Mouse (Mus musculus) midbrain, embryonic 16.5 days (tissue): ENCODE measurements at regions not wholly inside any gene's neighbourhood (a gene's known extent, or its start where the extent isn't known, plus 50 kb on each side); places are given as distances from the start of the nearest gene placed in this dataset.

Experiments
- ATAC-seq: fragments of 200-750 bp; cut with Nextera tagmentation; 2 replicates; pipeline ENCODE4 v1.8.0; 2017; ENCODE audit warnings: moderate TSS enrichment
- H3K27ac ChIP-seq: fragments of 300-500 bp; sonication (generic); 2 replicates; pipeline ENCODE4 v1.5.1; 2014; ENCODE audit warnings: mild to moderate bottlenecking, low read length, mixed read lengths
- H3K27me3 ChIP-seq: fragments of 300-500 bp; sonication (generic); 2 replicates; pipeline ENCODE4 v1.6.1; 2014; ENCODE audit warnings: low read depth, low read length, mixed read lengths; ENCODE audit not compliant: control insufficient read depth, insufficient read depth
- H3K36me3 ChIP-seq: fragments of 300-500 bp; sonication (generic); 2 replicates; pipeline ENCODE4 v1.6.1; 2014; ENCODE audit warnings: mild to moderate bottlenecking, low read length, moderate library complexity, mixed read lengths; ENCODE audit not compliant: control insufficient read depth, insufficient read depth
- H3K4me1 ChIP-seq: fragments of 300-500 bp; sonication (generic); 2 replicates; pipeline ENCODE4 v1.6.1; 2014; ENCODE audit warnings: mild to moderate bottlenecking, low read length, mixed read lengths; ENCODE audit not compliant: control insufficient read depth, insufficient read depth
- H3K4me2 ChIP-seq: fragments of 300-500 bp; sonication (generic); 2 replicates; pipeline ENCODE4 v1.6.1; 2014; ENCODE audit warnings: mild to moderate bottlenecking, low read length, mixed read lengths
- H3K4me3 ChIP-seq: fragments of 300-500 bp; sonication (generic); 2 replicates; pipeline ENCODE4 v1.5.1; 2014; ENCODE audit warnings: low read depth, mild to moderate bottlenecking, low read length, moderate library complexity, mixed read lengths
- H3K9ac ChIP-seq: fragments of 300-500 bp; sonication (generic); 2 replicates; pipeline ENCODE4 v1.6.1; 2014; ENCODE audit warnings: low read depth, low read length, mixed read lengths
- H3K9me3 ChIP-seq: fragments of 300-500 bp; sonication (generic); replicated peaks from 2 replicates; pipeline ENCODE4 v1.6.1; 2014; ENCODE audit warnings: mild to moderate bottlenecking, low read length, mixed read lengths; ENCODE audit not compliant: control insufficient read depth, poor library complexity, severe bottlenecking
- WGBS: fragments of 180-500 bp; shearing (Covaris S2); extraction: QIAGEN DNeasy Blood & Tissue Kit; methylation state at CpG from one replicate; pipeline ENCODE4 v1.1.7; 2014; 5-methylcytosine and 5-hydroxymethylcytosine counted together

DNA sequence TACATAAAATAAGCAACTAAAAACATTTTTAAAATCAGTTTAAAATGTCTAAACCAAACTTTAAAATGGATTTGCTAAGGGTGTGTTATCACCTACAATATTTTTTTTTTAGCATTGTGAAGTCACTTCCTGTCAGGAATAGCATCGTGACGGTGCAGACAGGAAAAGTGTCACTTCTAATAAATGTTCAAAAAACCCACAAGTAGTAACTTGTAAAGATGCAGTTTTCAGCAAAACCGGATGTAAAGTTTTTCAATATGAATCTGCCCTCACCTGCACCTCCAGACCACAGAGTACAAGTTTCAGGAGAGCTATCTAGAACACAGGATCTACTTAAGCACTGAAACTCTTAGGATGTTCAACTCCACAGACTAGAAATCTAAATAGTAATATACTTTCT, 147.1 kb upstream of the Smim15 start:
- no peak overlapping the region for H3K4me2 ChIP-seq
- no peak overlapping the region for H3K9ac ChIP-seq
- no peak overlapping the region for H3K4me3 ChIP-seq
- H3K27me3 ChIP-seq: no peaks in the 10 kb centered on the region
- ATAC-seq: no peak
- 88% methylated on average over 3 of the region's 3 CpGs for WGBS
- no peaks in the 10 kb centered on the region for H3K9me3 ChIP-seq
- H3K27ac ChIP-seq: no peak overlapping the region
- no peaks in the 10 kb centered on the region for H3K4me1 ChIP-seq
- no peaks in the 10 kb centered on the region for H3K36me3 ChIP-seq

DNA sequence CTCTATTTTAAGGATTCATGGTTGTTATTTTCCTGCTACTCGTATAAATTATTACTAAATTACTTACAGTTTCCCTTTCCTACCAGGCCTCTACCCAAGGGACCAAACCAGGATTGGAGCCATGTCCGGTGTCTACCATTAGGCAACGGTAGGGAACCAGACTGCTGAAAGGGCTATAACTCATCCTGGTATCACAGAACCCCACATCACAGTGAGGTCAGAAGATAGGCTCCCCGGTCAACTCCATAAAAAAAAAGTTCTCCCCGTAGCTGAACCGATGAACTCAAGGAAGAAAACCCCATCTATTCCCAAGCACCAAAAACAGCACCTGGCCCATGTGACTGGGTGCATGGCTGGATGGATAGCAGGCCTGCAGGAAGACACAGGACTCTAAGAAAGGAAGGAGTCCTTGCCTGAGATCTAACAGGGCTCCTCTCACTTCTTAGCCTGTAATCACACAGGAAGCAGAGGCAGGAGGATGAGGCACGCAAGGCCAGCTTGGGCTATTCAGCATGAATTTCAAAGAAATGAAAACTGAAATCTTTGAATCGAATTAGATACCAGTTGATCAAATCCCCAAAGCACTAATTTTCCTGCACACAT, 150.6 kb upstream of the Smim15 start:
- ATAC-seq: no peak
- H3K4me1 ChIP-seq: peaks cover 5% of the 10 kb centered on the region; the same call in 1 of the 2 replicates
- 97% methylated on average over 8 of the region's 8 CpGs for WGBS
- H3K27me3 ChIP-seq: no peaks in the 10 kb centered on the region
- no peak overlapping the region for H3K4me3 ChIP-seq
- H3K4me2 ChIP-seq: no peak overlapping the region
- no peaks in the 10 kb centered on the region for H3K36me3 ChIP-seq
- H3K9me3 ChIP-seq: no peaks in the 10 kb centered on the region
- H3K27ac ChIP-seq: no peak overlapping the region
- H3K9ac ChIP-seq: no peak overlapping the region

DNA sequence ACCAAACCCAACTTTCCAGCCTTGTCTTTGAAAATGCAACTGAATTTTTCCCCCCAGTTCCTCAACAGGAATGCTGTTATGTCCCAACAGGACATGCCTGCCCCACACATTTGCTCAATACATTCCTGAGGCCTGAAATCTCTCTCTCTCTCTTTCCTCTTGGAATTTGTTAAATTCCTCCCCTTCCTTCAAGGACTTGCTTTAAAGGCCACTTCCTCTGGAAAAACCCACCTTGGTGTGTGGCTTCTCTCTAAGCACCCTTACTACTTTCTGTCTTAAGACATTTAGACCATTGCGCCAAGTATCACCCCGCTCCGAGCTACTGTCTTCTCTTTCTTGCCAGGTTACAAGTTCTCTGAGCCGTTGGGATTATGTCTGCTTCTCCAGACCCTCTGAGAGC, 151.2 kb upstream of the Smim15 start:
- H3K27ac ChIP-seq: no peak overlapping the region
- 86% methylated on average over 4 of the region's 4 CpGs for WGBS
- no peak for ATAC-seq
- no peak overlapping the region for H3K4me3 ChIP-seq
- H3K36me3 ChIP-seq: no peaks in the 10 kb centered on the region
- H3K9me3 ChIP-seq: no peaks in the 10 kb centered on the region
- no peak overlapping the region for H3K9ac ChIP-seq
- H3K27me3 ChIP-seq: no peaks in the 10 kb centered on the region
- peaks cover 5% of the 10 kb centered on the region; the same call in 1 of the 2 replicates for H3K4me1 ChIP-seq
- no peak overlapping the region for H3K4me2 ChIP-seq

DNA sequence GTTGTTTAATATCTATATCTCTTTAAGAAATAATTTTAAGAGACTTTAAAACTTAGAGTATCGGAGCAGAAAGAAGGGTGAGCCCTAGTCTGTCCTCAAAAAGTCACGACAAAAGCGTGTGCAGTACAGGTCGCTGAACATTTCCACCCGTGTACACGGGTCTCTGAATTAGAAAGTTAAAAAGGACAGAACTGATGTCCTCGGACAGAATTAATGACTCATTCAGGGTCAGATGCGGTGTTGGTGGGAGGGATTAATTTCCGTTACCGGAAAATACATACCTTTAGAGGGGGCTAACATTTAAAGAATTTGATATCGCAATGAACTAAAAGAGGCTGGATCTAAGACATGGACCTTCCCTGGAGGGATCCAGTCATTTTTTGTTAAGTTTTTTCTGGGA, 152.3 kb upstream of the Smim15 start:
- ATAC-seq: no peak
- H3K27me3 ChIP-seq: no peaks in the 10 kb centered on the region
- H3K4me3 ChIP-seq: peak overlapping the region; percentile 99
- WGBS: 8% methylated on average over 11 of the region's 11 CpGs
- no peaks in the 10 kb centered on the region for H3K36me3 ChIP-seq
- H3K4me1 ChIP-seq: peaks cover 11% of the 10 kb centered on the region
- H3K4me2 ChIP-seq: peak overlapping the region; percentile 81
- peak overlapping the region; percentile 96; the same call in 1 of the 2 replicates for H3K27ac ChIP-seq
- no peaks in the 10 kb centered on the region for H3K9me3 ChIP-seq
- H3K9ac ChIP-seq: peak overlapping the region; percentile 86; the same call in 1 of the 2 replicates

DNA sequence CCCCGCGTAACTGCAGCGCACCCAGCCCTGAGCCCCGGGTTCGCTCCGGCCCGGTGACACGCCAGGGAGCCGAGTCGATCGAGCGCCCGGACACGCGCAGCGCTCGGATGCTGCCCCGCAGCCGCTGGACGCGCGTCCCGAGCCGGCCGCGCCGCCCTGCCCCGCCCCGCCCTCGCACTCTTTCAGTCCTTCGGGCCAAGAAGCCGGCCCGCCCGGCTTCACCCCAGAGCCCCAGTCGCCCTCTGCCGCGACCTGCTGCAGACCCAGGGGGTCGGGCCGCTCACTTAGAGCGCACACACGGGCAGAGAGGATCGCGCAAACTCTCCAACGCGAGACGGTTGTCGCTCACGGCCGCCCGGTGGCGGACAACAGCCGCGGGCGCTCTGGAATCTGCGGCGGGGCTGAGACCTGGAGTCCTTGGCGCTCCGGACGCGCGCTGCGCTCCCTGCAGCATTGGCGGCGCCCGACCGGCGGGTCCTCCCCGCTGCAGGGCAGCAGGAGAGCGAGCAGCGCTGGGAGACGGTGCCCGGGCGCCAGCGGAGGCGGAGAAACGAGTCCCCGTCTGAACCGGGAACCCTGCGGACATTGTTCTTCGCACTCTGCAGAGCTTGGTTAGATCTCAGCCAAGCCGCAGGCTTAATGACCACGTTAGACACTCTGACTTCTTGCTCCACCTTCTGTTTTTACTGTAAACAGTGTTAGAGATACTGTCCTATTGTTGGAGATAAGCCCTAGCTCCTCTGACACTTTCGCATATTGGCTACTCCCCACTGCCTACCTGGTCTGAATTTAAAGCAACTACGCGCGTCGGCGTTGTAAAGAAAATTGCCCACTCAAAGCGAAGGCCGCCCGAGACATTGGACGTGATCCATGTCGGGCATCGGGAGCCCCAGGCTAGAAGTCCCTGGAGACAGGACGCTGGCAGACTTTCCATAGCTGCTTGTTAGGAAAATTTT, 153.1 kb upstream of the Smim15 start:
- Histone ChIP-seq H3K4me3 (peak overlapping the region; percentile 99), H3K36me3 (no peaks in the 10 kb centered on the region), H3K4me2 (peak overlapping the region; percentile 81), H3K27me3 (no peaks in the 10 kb centered on the region), H3K4me1 (peaks cover 17% of the 10 kb centered on the region), H3K27ac (peak overlapping the region; percentile 96), H3K9ac (peak overlapping the region; percentile 86), H3K9me3 (no peaks in the 10 kb centered on the region)
- peak; percentile 29 for ATAC-seq
- WGBS: under 1% methylated on average over 69 of the region's 95 CpGs

DNA sequence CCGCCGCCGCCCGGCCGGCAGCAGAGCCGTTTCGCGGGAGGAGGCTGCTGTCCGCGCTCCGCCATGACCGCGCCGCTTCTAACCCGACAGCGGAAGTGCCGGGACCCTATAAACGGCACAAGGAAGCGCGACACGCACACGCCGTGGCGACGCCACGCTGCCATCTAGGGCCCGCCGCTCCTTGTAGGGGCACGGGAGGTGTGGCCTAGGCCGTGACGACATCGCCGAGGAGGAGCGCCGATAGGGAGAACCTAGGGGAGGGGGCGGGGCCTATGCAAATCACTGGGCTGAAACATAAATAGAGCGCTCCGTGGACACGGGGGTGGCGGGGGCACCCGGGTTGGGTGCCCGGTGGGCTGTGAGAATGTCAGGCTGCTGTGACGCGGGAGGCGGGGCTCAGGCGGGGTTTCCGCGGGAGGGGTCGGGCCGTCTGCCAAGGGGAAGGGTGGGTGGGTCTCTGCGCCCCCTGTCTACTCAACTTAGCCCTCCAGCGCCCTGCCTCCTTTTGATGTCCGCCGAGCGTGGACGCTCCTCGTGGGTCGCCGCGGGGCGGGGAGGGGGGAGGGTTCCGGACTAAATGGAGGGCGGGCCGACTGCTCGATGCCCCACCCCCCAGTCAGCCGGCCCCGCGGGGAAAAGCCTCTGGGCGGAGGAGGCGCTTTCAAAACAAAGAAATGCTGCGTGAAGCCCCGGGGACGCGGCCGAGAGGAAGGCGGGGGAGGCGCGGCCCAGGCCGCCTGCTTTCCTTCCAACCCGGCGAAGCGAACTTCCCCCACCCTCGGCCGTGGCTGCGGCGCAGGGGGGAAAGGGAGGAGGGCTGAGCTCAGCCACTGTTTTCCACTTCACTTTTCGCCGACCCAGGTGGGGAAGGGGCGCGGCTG, 154.0 kb upstream of the Smim15 start:
- peak overlapping the region; percentile 96 for H3K27ac ChIP-seq
- under 1% methylated on average over 67 of the region's 90 CpGs for WGBS

DNA sequence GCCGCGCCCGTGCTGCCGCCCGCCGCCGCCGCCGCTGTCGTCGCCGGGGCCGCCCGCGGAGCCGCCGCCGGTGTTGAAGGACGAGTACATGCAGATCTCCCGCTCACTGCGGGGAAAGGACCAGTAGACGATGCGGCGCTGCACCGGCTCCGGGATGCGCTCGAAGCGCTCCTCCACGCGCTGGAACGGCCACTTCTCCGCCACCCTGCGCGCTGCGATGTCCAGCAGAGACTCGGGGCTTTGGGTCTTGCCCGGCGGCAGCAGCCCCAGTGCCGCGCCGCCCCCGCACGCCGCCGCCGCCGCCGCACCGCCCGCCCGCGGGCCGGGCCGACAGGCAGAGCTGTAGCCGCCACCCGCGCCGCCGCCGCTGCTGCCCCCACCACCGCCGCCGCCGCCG, 154.7 kb upstream of the Smim15 start:
- WGBS: 0% methylated on average over 35 of the region's 66 CpGs
- Histone ChIP-seq H3K9me3 (no peaks in the 10 kb centered on the region), H3K4me3 (peak overlapping the region; percentile 99), H3K4me1 (peaks cover 21% of the 10 kb centered on the region), H3K27ac (peak overlapping the region; percentile 94), H3K27me3 (no peaks in the 10 kb centered on the region), H3K36me3 (no peaks in the 10 kb centered on the region), H3K9ac (peak overlapping the region; percentile 95), H3K4me2 (peak overlapping the region; percentile 35; the same call in 1 of the 2 replicates)
- ATAC-seq: peak; percentile 2; the same call in 1 of the 2 replicates

More for the DNA sequence above, 154.0 kb upstream of the Smim15 start:
- peak overlapping the region; percentile 95 for H3K9ac ChIP-seq
- peak overlapping the region; percentile 99 for H3K4me3 ChIP-seq
- peak; percentile 97 for ATAC-seq
- H3K36me3 ChIP-seq: no peaks in the 10 kb centered on the region
- H3K27me3 ChIP-seq: no peaks in the 10 kb centered on the region
- peaks cover 17% of the 10 kb centered on the region for H3K4me1 ChIP-seq
- peak overlapping the region; percentile 81 for H3K4me2 ChIP-seq
- H3K9me3 ChIP-seq: no peaks in the 10 kb centered on the region

DNA sequence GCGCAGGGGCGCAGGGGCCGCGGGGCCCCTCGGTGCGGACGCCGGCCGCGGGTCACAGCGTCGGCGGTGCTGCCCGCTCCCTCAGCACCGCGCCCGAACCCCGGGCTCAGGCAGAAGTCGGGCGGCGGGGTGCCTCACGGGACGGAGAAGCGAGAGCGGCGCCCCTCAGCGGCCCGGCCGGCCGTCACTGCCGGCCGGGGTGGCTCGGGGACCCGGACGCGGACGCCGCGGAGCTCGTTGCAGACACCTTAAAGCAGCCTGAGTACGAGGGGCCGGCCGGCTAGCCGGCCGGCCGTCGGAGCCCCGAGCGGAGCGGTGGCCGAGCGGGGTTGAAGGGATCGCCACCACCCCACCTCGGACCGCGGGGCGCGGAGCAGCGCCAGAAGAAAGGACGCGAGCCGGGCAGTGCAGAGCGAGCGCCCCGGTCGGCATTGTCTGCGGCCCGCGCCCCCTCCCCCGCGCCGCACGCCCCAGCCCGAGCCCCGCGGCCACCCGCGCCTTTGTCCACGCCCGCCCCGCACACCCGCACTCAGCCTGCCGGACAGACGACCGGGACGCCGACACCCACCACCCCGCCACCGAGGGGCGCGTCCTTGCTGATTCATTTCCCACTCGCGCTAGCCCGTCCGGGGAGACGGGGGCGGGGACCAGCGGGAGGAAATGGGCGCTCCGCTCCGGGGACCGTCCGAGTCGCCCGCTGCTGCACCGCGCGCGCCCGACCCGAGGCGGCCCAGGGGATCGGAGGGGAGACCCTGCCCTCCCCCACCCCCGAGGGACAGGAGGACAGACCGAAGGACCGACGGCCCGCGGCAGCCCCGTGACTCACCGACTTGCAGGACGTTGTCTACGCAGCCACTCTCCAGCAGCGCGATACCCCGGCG, 155.4 kb upstream of the Smim15 start:
- peak overlapping the region; percentile 94 for H3K27ac ChIP-seq
- ATAC-seq: no peak; the same call in 1 of the 2 replicates
- peak overlapping the region; percentile 57 for H3K4me2 ChIP-seq
- no peaks in the 10 kb centered on the region for H3K36me3 ChIP-seq
- H3K4me3 ChIP-seq: peak overlapping the region; percentile 99
- under 1% methylated on average over 90 of the region's 127 CpGs for WGBS
- peak overlapping the region; percentile 95 for H3K9ac ChIP-seq
- no peaks in the 10 kb centered on the region for H3K27me3 ChIP-seq
- H3K9me3 ChIP-seq: no peaks in the 10 kb centered on the region
- H3K4me1 ChIP-seq: peaks cover 28% of the 10 kb centered on the region
